Mouse (Mus musculus) ZHBTc4 (cell line): Measurements from ENCODE around the gene Cmip.

Source experiments
- DNase-seq: peaks from one replicate; pipeline ENCODE4 v3.0.0-alpha.2; 2011; ENCODE audit warnings: low read depth, low spot score

Gene Cmip

GRCm38 (mm10) chr8:117297913-117298518 is 41.2 kb downstream of the Cmip start:
- no peak for DNase-seq

- no peak for DNase-seq
Observed at GRCm38 (mm10) chr8:117299204-117299603, 42.3 kb downstream of the Cmip start.

- no peak for DNase-seq
Observed at GRCm38 (mm10) chr8:117300188-117300587, 43.3 kb downstream of the Cmip start.

- no peak for DNase-seq
Observed at GRCm38 (mm10) chr8:117301457-117302041, 44.7 kb downstream of the Cmip start.

GRCm38 (mm10) chr8:117302072-117302471 is 45.2 kb downstream of the Cmip start:
- DNase-seq = no peak

GRCm38 (mm10) chr8:117303666-117304065 is 46.8 kb downstream of the Cmip start:
- no peak for DNase-seq

GRCm38 (mm10) chr8:117305405-117305804 is 48.5 kb downstream of the Cmip start:
- peak; percentile 78 for DNase-seq

GRCm38 (mm10) chr8:117306756-117307155 is 49.9 kb downstream of the Cmip start:
- DNase-seq = no peak

GRCm38 (mm10) chr8:117307221-117307620 is 50.4 kb downstream of the Cmip start:
- DNase-seq = no peak

- no peak for DNase-seq
Observed at GRCm38 (mm10) chr8:117308303-117309095, 51.6 kb downstream of the Cmip start.

- no peak for DNase-seq
Observed at GRCm38 (mm10) chr8:117309653-117310274, 52.9 kb downstream of the Cmip start.

- no peak for DNase-seq
Observed at GRCm38 (mm10) chr8:117310961-117311561, 54.2 kb downstream of the Cmip start.

- peak; percentile 72 for DNase-seq
Observed at GRCm38 (mm10) chr8:117314308-117314953, 57.6 kb downstream of the Cmip start.

- DNase-seq = no peak
Observed at GRCm38 (mm10) chr8:117315727-117316126, 58.9 kb downstream of the Cmip start.

GRCm38 (mm10) chr8:117317478-117317877 is 60.6 kb downstream of the Cmip start:
- DNase-seq = no peak

GRCm38 (mm10) chr8:117318911-117319826 is 62.3 kb downstream of the Cmip start:
- no peak for DNase-seq

GRCm38 (mm10) chr8:117320616-117321015 is 63.8 kb downstream of the Cmip start:
- no peak for DNase-seq

GRCm38 (mm10) chr8:117321232-117321631 is 64.4 kb downstream of the Cmip start:
- DNase-seq = no peak

- DNase-seq = peak; percentile 27
Observed at GRCm38 (mm10) chr8:117322021-117322420, 65.2 kb downstream of the Cmip start.

GRCm38 (mm10) chr8:117322715-117323310 is 65.9 kb downstream of the Cmip start:
- DNase-seq = peak; percentile 30
